Mouse (Mus musculus) neural tube, embryonic 13.5 days (tissue): ENCODE results near the gene Vmn1r234. TPM values are rescaled to one million over a fixed set of nuclear protein-coding genes. Genes with fewer than 3 reads are reported as not detected.
"Not testable (repeated sequence)": the region's sequence is repeated elsewhere in the genome, so short reads cannot be mapped to it uniquely, and the experiment has no call there.

Experiments used
- ATAC-seq: fragments of 200-750 bp; cut with Nextera tagmentation; 2 replicates; pipeline ENCODE4 v1.8.0; 2017; ENCODE audit warnings: low read depth, mild to moderate bottlenecking, moderate TSS enrichment, moderate library complexity
- H3K27ac ChIP-seq: fragments of 300-500 bp; sonication (generic); replicated peaks from 2 replicates; pipeline ENCODE4 v1.5.1; 2015; ENCODE audit warnings: moderate library complexity, mild to moderate bottlenecking, inconsistent platforms
- H3K27me3 ChIP-seq: fragments of 300-500 bp; sonication (generic); 2 replicates; pipeline ENCODE4 v1.6.1; 2015; ENCODE audit warnings: mild to moderate bottlenecking, inconsistent platforms
- H3K36me3 ChIP-seq: fragments of 300-500 bp; sonication (generic); 2 replicates; pipeline ENCODE4 v1.6.1; 2015; ENCODE audit warnings: mild to moderate bottlenecking, inconsistent platforms
- H3K4me1 ChIP-seq: fragments of 300-500 bp; sonication (generic); replicated peaks from 2 replicates; pipeline ENCODE4 v1.6.1; 2015; ENCODE audit warnings: inconsistent platforms
- H3K4me2 ChIP-seq: fragments of 300-500 bp; sonication (generic); 2 replicates; pipeline ENCODE4 v1.6.1; 2015; ENCODE audit warnings: inconsistent platforms, mild to moderate bottlenecking, moderate library complexity
- H3K4me3 ChIP-seq: fragments of 300-500 bp; sonication (generic); 2 replicates; pipeline ENCODE4 v1.5.1; 2015; ENCODE audit warnings: mild to moderate bottlenecking, inconsistent platforms
- H3K9ac ChIP-seq: fragments of 300-500 bp; sonication (generic); 2 replicates; pipeline ENCODE4 v1.6.1; 2015; ENCODE audit warnings: moderate library complexity, mild to moderate bottlenecking, inconsistent platforms
- H3K9me3 ChIP-seq: fragments of 300-500 bp; sonication (generic); 2 replicates; pipeline ENCODE4 v1.6.1; 2016; ENCODE audit warnings: inconsistent platforms
- WGBS: fragments of 180-500 bp; shearing (Covaris S2); methylation state at CpG from one replicate; pipeline ENCODE4 v1.1.7; 2015; 5-methylcytosine and 5-hydroxymethylcytosine counted together
- microRNA-seq: library from miRNA; unstranded; fragments of <30 nt; microRNA quantifications from one replicate; pipeline ENCODE4, GENCODE M21; 2016
- polyA plus RNA-seq: library from polyadenylated mRNA; unstranded; fragments of >200 nt; fragmentation: Nextera tagmentation; extraction: Ambion mirVana; gene quantifications from 2 replicates; pipeline ENCODE4 v1.2.1, GENCODE M21; 2015

The Vmn1r234 gene
- polyA plus RNA-seq, result not detected in 2 replicates

DNA sequence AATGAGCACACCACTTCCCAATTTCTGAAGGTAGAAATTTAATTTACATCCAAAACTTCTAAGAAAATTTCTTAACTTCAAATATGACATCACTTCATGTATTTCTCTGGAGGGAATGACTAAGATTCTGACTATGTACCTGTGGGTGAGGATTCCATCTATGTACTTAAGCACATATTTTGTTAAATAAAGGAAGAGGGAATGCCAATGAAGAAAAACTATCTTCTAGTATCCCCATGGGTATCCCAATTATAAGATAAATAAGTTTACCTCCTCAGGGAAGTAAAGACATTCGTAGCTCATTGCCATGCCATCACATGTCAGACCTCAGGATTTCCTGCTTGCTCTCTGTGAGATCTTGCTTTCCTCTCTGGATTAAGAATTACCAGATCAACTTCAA lies at the start of gene Vmn1r234:
Gene Vmn1r234, plus strand, starts transcription at position 301 of the 400 bp plus-strand sequence.
- Histone ChIP-seq H3K4me1 (no peaks in the 10 kb centered on the region), H3K27me3 (no peaks in the 10 kb centered on the region), H3K9me3 (no peaks in the 10 kb centered on the region), H3K36me3 (no peaks in the 10 kb centered on the region), H3K9ac (no peak within 1 kb of the TSS), H3K4me3 (no peak within 1 kb of the TSS), H3K4me2 (no peak within 1 kb of the TSS), H3K27ac (no peak within 1 kb of the TSS)
- ATAC-seq, result no peak
- WGBS, result 81% methylated on average over 1 of the region's 1 CpGs

DNA sequence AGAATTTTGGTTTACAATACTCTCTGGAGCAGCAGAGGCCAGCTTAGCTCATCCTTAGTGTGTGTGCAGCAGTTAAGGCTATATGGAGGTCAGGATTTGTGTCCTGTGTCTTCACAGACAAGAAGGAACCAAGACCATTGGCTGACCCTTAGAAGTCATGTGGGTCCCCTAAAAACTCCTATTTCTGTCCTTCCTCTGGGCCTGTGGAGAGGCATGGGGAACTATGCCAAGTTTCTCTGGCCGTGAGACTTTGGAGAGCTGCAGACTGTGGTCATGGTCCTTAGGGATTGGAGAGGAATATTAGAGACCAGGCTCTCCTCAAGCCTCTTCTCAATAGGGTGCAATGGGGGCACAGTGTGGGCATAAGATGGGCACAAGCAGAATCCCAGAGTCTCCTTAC lies 14.8 kb upstream of the Vmn1r234 start:
- not testable (repeated sequence) for H3K27me3 ChIP-seq, H3K27ac ChIP-seq, ATAC-seq, H3K4me1 ChIP-seq, H3K4me3 ChIP-seq, H3K36me3 ChIP-seq, H3K4me2 ChIP-seq, H3K9me3 ChIP-seq, H3K9ac ChIP-seq
- WGBS, result 96% methylated on average over 1 of the region's 1 CpGs

DNA sequence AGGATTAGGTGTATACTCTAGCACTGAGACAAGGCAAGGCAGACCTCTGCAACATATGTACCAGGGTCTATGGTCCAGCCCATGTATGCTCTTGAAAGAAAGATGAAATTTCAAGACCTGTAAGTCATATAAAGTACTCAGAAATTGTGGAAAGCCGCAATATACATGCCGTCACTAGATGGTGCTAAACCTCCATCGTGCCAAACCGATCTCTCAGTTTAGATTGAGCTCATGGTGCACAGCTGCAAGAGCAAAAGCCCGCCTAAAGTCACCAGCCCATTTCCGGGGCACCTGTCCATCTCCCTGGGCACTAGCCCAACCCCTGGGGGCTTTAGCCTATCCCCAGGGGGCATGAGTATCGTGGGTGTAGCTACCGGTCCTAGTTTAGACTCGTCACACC lies 5.8 kb downstream of the Vmn1r234 start:
- Histone ChIP-seq H3K4me1 (no peaks in the 10 kb centered on the region), H3K4me2 (no peak overlapping the region), H3K9ac (no peak overlapping the region), H3K36me3 (no peaks in the 10 kb centered on the region), H3K27ac (no peak overlapping the region), H3K27me3 (no peaks in the 10 kb centered on the region), H3K4me3 (no peak overlapping the region), H3K9me3 (0 out of 2 replicates have a peak, but pooled peaks cover 2% of the 10 kb centered on the region)
- ATAC-seq, result no peak
- 32% methylated on average over 9 of the region's 9 CpGs for WGBS

DNA sequence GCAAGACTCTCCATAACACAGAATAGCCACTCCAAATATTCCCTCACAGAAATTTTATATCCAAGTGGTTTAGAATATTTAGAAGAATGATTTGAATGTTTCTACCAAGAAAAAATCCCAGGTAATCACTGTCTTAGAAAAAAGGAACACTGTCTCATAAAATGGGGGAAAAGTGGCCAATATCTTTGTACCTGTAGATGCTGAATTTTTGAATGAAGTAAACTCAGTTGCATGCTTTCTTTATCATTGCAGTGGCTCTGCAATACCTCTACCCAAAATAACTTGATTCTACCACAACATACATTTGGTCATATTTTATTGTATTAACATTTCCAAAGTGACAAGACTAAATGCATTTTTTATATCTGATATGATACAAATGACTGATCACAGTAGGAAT lies 30.2 kb downstream of the Vmn1r234 start, which contains the start of gene Vmn1r235:
Gene Vmn1r235, plus strand, starts transcription at position 301 of the 400 bp plus-strand sequence.
- Histone ChIP-seq H3K9me3 (no peaks in the 10 kb centered on the region; the same call in none of the 2 replicates), H3K27ac (no peak within 1 kb of the TSS), H3K4me1 (no peaks in the 10 kb centered on the region), H3K27me3 (no peaks in the 10 kb centered on the region), H3K9ac (no peak within 1 kb of the TSS), H3K4me3 (no peak within 1 kb of the TSS), H3K36me3 (no peaks in the 10 kb centered on the region), H3K4me2 (no peak within 1 kb of the TSS)
- no peak for ATAC-seq

DNA sequence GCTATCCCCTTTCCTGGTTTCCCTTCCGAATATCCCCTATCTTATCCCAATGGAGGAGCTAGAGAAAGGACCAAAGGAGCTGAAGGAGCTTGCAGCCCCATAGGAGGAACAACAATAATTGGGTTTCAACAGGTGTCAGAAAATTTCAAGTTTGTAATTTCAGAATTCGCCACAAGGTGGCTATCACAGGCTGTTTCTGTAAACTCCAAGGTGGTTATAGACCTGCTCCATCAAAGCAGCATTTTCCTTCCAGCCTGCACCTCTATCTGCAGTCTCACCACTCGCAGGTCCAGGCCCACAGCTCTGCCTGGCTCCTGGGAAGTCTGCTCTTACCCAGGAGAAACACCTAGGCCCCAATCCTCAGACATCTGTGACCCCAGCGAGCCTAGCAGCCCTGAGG lies 46.2 kb downstream of the Vmn1r234 start:
- Histone ChIP-seq H3K9ac (no peak overlapping the region), H3K4me1 (no peaks in the 10 kb centered on the region), H3K27ac (no peak overlapping the region), H3K36me3 (no peaks in the 10 kb centered on the region), H3K4me2 (no peak overlapping the region), H3K9me3 (no peaks in the 10 kb centered on the region), H3K27me3 (no peaks in the 10 kb centered on the region), H3K4me3 (no peak overlapping the region)
- 12% methylated on average over 4 of the region's 4 CpGs for WGBS
- no peak for ATAC-seq

DNA sequence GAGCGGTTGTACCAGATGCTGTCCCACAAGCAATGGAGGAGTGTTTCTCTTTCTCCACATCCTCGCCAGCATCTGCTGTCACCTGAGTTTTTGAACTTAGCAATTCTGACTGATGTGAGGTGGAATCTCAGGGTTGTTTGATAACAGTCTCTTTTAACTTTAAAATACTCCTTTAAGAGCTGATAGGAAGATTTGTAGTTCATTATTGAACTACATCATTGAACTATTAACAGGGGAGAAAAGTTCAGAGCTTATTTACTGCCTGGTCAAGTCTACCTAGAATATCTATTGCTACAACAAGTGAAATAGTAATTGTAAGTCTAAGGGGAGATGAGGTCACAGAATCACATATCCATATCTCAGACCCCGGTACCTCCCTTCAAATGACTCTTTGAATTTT lies 56.8 kb downstream of the Vmn1r234 start, which contains the start of gene Vmn1r236:
Gene Vmn1r236, plus strand, starts transcription at position 301 of the 400 bp plus-strand sequence.
- H3K27ac ChIP-seq, result no peak within 1 kb of the TSS
- H3K27me3 ChIP-seq, result no peaks in the 10 kb centered on the region
- no peaks in the 10 kb centered on the region for H3K36me3 ChIP-seq
- no peak within 1 kb of the TSS for H3K4me3 ChIP-seq
- WGBS, result 79% methylated on average over 3 of the region's 3 CpGs
- no peaks in the 10 kb centered on the region for H3K4me1 ChIP-seq
- no peaks in the 10 kb centered on the region for H3K9me3 ChIP-seq
- ATAC-seq, result no peak
- no peak within 1 kb of the TSS for H3K4me2 ChIP-seq
- H3K9ac ChIP-seq, result no peak within 1 kb of the TSS

DNA sequence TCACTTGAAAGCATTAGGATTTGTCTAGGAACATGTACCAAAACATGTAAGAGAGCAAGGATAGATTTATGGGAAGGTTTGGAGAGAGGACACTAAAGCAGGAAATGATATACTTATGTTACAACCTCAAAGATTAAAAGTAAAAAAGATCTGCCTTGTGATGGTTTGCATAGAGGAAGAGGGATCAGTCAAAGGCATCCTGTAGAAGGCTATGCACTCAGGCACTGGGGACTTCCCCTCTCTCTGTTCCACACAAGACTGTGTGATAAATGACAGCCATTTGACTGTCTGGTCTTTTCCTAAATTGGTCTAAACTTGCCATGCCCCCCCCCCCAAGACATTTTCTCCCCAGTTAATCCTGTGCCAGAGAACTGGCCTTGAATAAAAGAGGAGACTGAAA lies 58.5 kb downstream of the Vmn1r234 start:
- no peaks in the 10 kb centered on the region for H3K27me3 ChIP-seq
- ATAC-seq, result no peak
- H3K9me3 ChIP-seq, result no peaks in the 10 kb centered on the region
- H3K4me1 ChIP-seq, result no peaks in the 10 kb centered on the region
- no peak overlapping the region for H3K27ac ChIP-seq
- no peak overlapping the region for H3K9ac ChIP-seq
- no peaks in the 10 kb centered on the region for H3K36me3 ChIP-seq
- no peak overlapping the region for H3K4me2 ChIP-seq
- H3K4me3 ChIP-seq, result no peak overlapping the region

Small RNA genes within 50 kb of the gene (microRNA-seq; reads per million reads assigned to microRNA genes)
- gene Gm26384, result not detected

Other genes with a start within 250 kb of the Vmn1r234 start
- gene Vmn1r233, start 229.6 kb upstream of the Vmn1r234 start, polyA plus RNA-seq, result not detected in 2 replicates
- 14.5 and 16.7 TPM in 2 replicates for gene Zfp160, start 217.2 kb upstream of the Vmn1r234 start, polyA plus RNA-seq
- not detected in 2 replicates for gene Vmn1r235, start 30.3 kb downstream of the Vmn1r234 start, polyA plus RNA-seq
- gene Vmn1r236, start 56.9 kb downstream of the Vmn1r234 start, polyA plus RNA-seq, result not detected in 2 replicates
- not detected in 2 replicates for gene Vmn1r237, start 85.8 kb downstream of the Vmn1r234 start, polyA plus RNA-seq
- 4.3 and 5.6 TPM in 2 replicates for gene Zfp677, start 157.7 kb downstream of the Vmn1r234 start, polyA plus RNA-seq
- 5.0 and 5.6 TPM in 2 replicates for gene Zfp54, start 197.1 kb downstream of the Vmn1r234 start, polyA plus RNA-seq
- gene Zfp51, start 224.3 kb downstream of the Vmn1r234 start, polyA plus RNA-seq, result 15.2 and 16.5 TPM in 2 replicates